In genomic region chr11:118554542-118554941, GRCm38 (mm10) we compare ENCODE assay signal across 32 mouse cellular contexts.
A peak's percentile ranks its signal among the peaks of the same experiment; 100 is the strongest.
DNase-seq lines count a peak whose midpoint lies in the region; ATAC-seq and TF ChIP-seq lines count a peak whose summit lies in the region.
"Had no signal": no experiment of that assay in that cellular context is flagged by ENCODE, and none has a peak within 500 bp of the region (broad histone marks: within the 10 kb centered on the region; RNA-seq: fewer than 3 reads in every experiment).

No protein-coding gene starts in this region.

- no peaks in the 10 kb centered on the region for H3K9me3 ChIP-seq in forebrain, embryonic 11.5 days (ENCODE audit: control insufficient read depth, low read length)
- H3K9me3 ChIP-seq in forebrain, postnatal 0 days (ENCODE audit: low read length) = no peaks in the 10 kb centered on the region
- no peaks in the 10 kb centered on the region for H3K9me3 ChIP-seq in midbrain, embryonic 11.5 days (ENCODE audit: control insufficient read depth, low read length)
- H3K9me3 ChIP-seq in midbrain, embryonic 15.5 days = no peaks in the 10 kb centered on the region
- H3K9me3 ChIP-seq in neural tube, embryonic 15.5 days (replicated peaks) = no peaks in the 10 kb centered on the region
- no peaks in the 10 kb centered on the region for H3K9me3 ChIP-seq in heart, embryonic 12.5 days (replicated peaks)
- H3K9me3 ChIP-seq: embryonic facial prominence, embryonic 10.5 days; embryonic facial prominence, embryonic 15.5 days; forebrain, embryonic 15.5 days; kidney, embryonic 15.5 days; limb, embryonic 12.5 days; liver, embryonic 15.5 days had no signal

- no peak for ATAC-seq in forebrain, embryonic 11.5 days (replicated peaks; ENCODE audit: low FRiP score)
- no peak for ATAC-seq in forebrain, postnatal 0 days
- ATAC-seq in midbrain, embryonic 11.5 days (ENCODE audit: low FRiP score) = no peak
- no peak for ATAC-seq in midbrain, embryonic 15.5 days (replicated peaks)
- no peak for ATAC-seq in neural tube, embryonic 15.5 days (ENCODE audit: low FRiP score)
- no peak for ATAC-seq in heart, embryonic 12.5 days (ENCODE audit: insufficient number of reproducible peaks, low FRiP score)
- ATAC-seq: forebrain, embryonic 15.5 days; Patski had no signal

- no peak overlapping the region for H3K27ac ChIP-seq in forebrain, embryonic 11.5 days (ENCODE audit: low read depth, low read length)
- H3K27ac ChIP-seq in forebrain, postnatal 0 days (ENCODE audit: low read depth, low read length) = no peak overlapping the region
- H3K27ac ChIP-seq in midbrain, embryonic 11.5 days (ENCODE audit: low read depth, low read length) = no peak overlapping the region; the same call in 1 of the 2 replicates
- H3K27ac ChIP-seq in midbrain, embryonic 15.5 days = no peak overlapping the region
- H3K27ac ChIP-seq in neural tube, embryonic 15.5 days (replicated peaks) = peak overlapping the region; percentile 23; the same call in 1 of the 2 replicates
- H3K27ac ChIP-seq in heart, embryonic 12.5 days (ENCODE audit: poor library complexity, severe bottlenecking) = no peak overlapping the region
- H3K27ac ChIP-seq: embryonic facial prominence, embryonic 10.5 days; embryonic facial prominence, embryonic 15.5 days; forebrain, embryonic 15.5 days; gastrocnemius, adult 2 months; kidney, embryonic 15.5 days; left cerebral cortex, adult 2 months; limb, embryonic 12.5 days; liver, embryonic 15.5 days; stomach, postnatal 0 days had no signal

- no peak overlapping the region for H3K4me3 ChIP-seq in forebrain, embryonic 11.5 days (ENCODE audit: low read depth, low read length)
- no peak overlapping the region for H3K4me3 ChIP-seq in forebrain, postnatal 0 days (ENCODE audit: low read depth, low read length)
- no peak overlapping the region for H3K4me3 ChIP-seq in midbrain, embryonic 11.5 days (ENCODE audit: low read depth, low read length)
- no peak overlapping the region for H3K4me3 ChIP-seq in midbrain, embryonic 15.5 days
- H3K4me3 ChIP-seq in neural tube, embryonic 15.5 days (replicated peaks) = no peak overlapping the region
- H3K4me3 ChIP-seq in heart, embryonic 12.5 days = no peak overlapping the region
- H3K4me3 ChIP-seq: embryonic facial prominence, embryonic 10.5 days; embryonic facial prominence, embryonic 15.5 days; forebrain, embryonic 15.5 days; gastrocnemius, adult 2 months; kidney, embryonic 15.5 days; left cerebral cortex, adult 2 months; limb, embryonic 12.5 days; liver, embryonic 15.5 days; myocyte had no signal

- TF ChIP-seq CTCF in forebrain, postnatal 0 days (IDR thresholded peaks at IDR 0.05; ENCODE audit: low read depth) = no peak
- no peak for TF ChIP-seq CTCF in brain, embryonic 14.5 days (IDR thresholded peaks at IDR 0.05; ENCODE audit: borderline replicate concordance, extremely low read depth, insufficient read depth, insufficient read length)

- H3K4me1 ChIP-seq in forebrain, embryonic 11.5 days (replicated peaks; ENCODE audit: control insufficient read depth, insufficient read depth, low read length) = peaks cover 19% of the 10 kb centered on the region; the same call in 1 of the 2 replicates
- peaks cover 15% of the 10 kb centered on the region for H3K4me1 ChIP-seq in forebrain, postnatal 0 days (ENCODE audit: insufficient read depth)
- peaks cover 31% of the 10 kb centered on the region for H3K4me1 ChIP-seq in midbrain, embryonic 11.5 days (ENCODE audit: control insufficient read depth, insufficient read depth, low read length)
- H3K4me1 ChIP-seq in midbrain, embryonic 15.5 days = peaks cover 35% of the 10 kb centered on the region
- H3K4me1 ChIP-seq in neural tube, embryonic 15.5 days = peaks cover 63% of the 10 kb centered on the region
- H3K4me1 ChIP-seq in heart, embryonic 12.5 days (replicated peaks) = no peaks in the 10 kb centered on the region
- H3K4me1 ChIP-seq: liver, embryonic 15.5 days had no signal

- no peak overlapping the region for H3K9ac ChIP-seq in forebrain, embryonic 11.5 days (ENCODE audit: low read length)
- H3K9ac ChIP-seq in forebrain, postnatal 0 days = no peak overlapping the region
- H3K9ac ChIP-seq in midbrain, embryonic 11.5 days (ENCODE audit: low read length) = no peak overlapping the region
- no peak overlapping the region for H3K9ac ChIP-seq in midbrain, embryonic 15.5 days
- no peak overlapping the region for H3K9ac ChIP-seq in neural tube, embryonic 15.5 days (replicated peaks)
- no peak overlapping the region for H3K9ac ChIP-seq in heart, embryonic 12.5 days
- H3K9ac ChIP-seq: embryonic facial prominence, embryonic 15.5 days; forebrain, embryonic 15.5 days; kidney, embryonic 15.5 days; limb, embryonic 12.5 days; liver, embryonic 15.5 days; lung, embryonic 14.5 days had no signal

- DNase-seq in forebrain, embryonic 11.5 days (ENCODE audit: low spot score) = peak; percentile 48
- no peak for DNase-seq in forebrain, postnatal 0 days
- peak; percentile 84 for DNase-seq in midbrain, embryonic 11.5 days (ENCODE audit: low spot score, missing footprints)
- peak; percentile 32 for DNase-seq in brain, embryonic 14.5 days (ENCODE audit: low read depth)
- DNase-seq: adrenal gland, postnatal 25 days; cerebellum, adult 2 months; cerebellum, postnatal 14 days; gastrocnemius, adult 2 months; gastrocnemius, postnatal 36 days; heart, adult 18-20 months; heart, postnatal 4 days; kidney, adult 11 months; kidney, postnatal 25 days; lung, embryonic 14.5 days; lung, postnatal 14 days; right cerebral cortex, postnatal 4 days; thymus, adult 18-20 months; thymus, postnatal 25 days had no signal

- H3K27me3 ChIP-seq in forebrain, embryonic 11.5 days (ENCODE audit: control insufficient read depth, insufficient read depth, low read length) = no peaks in the 10 kb centered on the region
- H3K27me3 ChIP-seq in forebrain, postnatal 0 days (ENCODE audit: insufficient read depth, low read length) = no peaks in the 10 kb centered on the region
- no peaks in the 10 kb centered on the region for H3K27me3 ChIP-seq in midbrain, embryonic 11.5 days (ENCODE audit: control insufficient read depth, insufficient read depth, low read length)
- H3K27me3 ChIP-seq in midbrain, embryonic 15.5 days (replicated peaks) = no peaks in the 10 kb centered on the region
- H3K27me3 ChIP-seq in neural tube, embryonic 15.5 days (replicated peaks) = no peaks in the 10 kb centered on the region
- peaks cover 59% of the 10 kb centered on the region for H3K27me3 ChIP-seq in heart, embryonic 12.5 days (replicated peaks)
- H3K27me3 ChIP-seq: forebrain, embryonic 15.5 days had no signal

- no peaks in the 10 kb centered on the region for H3K36me3 ChIP-seq in forebrain, embryonic 11.5 days (ENCODE audit: control insufficient read depth, insufficient read depth, low read length)
- H3K36me3 ChIP-seq in forebrain, postnatal 0 days (ENCODE audit: insufficient read depth) = no peaks in the 10 kb centered on the region
- H3K36me3 ChIP-seq in midbrain, embryonic 11.5 days (ENCODE audit: control insufficient read depth, insufficient read depth, low read length) = no peaks in the 10 kb centered on the region
- no peaks in the 10 kb centered on the region for H3K36me3 ChIP-seq in midbrain, embryonic 15.5 days (replicated peaks)
- H3K36me3 ChIP-seq in neural tube, embryonic 15.5 days = no peaks in the 10 kb centered on the region
- H3K36me3 ChIP-seq in heart, embryonic 12.5 days = no peaks in the 10 kb centered on the region
- H3K36me3 ChIP-seq: embryonic facial prominence, embryonic 10.5 days; embryonic facial prominence, embryonic 15.5 days; forebrain, embryonic 15.5 days; kidney, embryonic 15.5 days; limb, embryonic 12.5 days; liver, embryonic 15.5 days had no signal

- H3K4me2 ChIP-seq in forebrain, embryonic 11.5 days (ENCODE audit: low read depth, low read length, severe bottlenecking) = no peak overlapping the region
- no peak overlapping the region for H3K4me2 ChIP-seq in forebrain, postnatal 0 days (ENCODE audit: low read depth)
- H3K4me2 ChIP-seq in midbrain, embryonic 11.5 days = no peak overlapping the region
- no peak overlapping the region for H3K4me2 ChIP-seq in midbrain, embryonic 15.5 days
- H3K4me2 ChIP-seq in neural tube, embryonic 15.5 days = no peak overlapping the region
- H3K4me2 ChIP-seq in heart, embryonic 12.5 days = no peak overlapping the region
- H3K4me2 ChIP-seq: embryonic facial prominence, embryonic 15.5 days; forebrain, embryonic 15.5 days; heart, embryonic 11.5 days; kidney, embryonic 15.5 days; limb, embryonic 12.5 days; liver, embryonic 15.5 days; lung, embryonic 14.5 days had no signal

- 0% methylated on average over 4 of the region's 4 CpGs for WGBS in forebrain, embryonic 11.5 days
- WGBS in forebrain, postnatal 0 days = 9% methylated on average over 4 of the region's 4 CpGs
- WGBS in midbrain, embryonic 11.5 days = 5% methylated on average over 4 of the region's 4 CpGs
- WGBS in midbrain, embryonic 15.5 days = 3% methylated on average over 4 of the region's 4 CpGs
- WGBS in neural tube, embryonic 15.5 days = 21% methylated on average over 4 of the region's 4 CpGs
- WGBS in heart, embryonic 12.5 days = 16% methylated on average over 4 of the region's 4 CpGs

- no peak for TF ChIP-seq POLR2A in brain, embryonic 14.5 days (IDR thresholded peaks at IDR 0.05; ENCODE audit: borderline replicate concordance, extremely low read depth, insufficient read depth, insufficient read length, poor library complexity, severe bottlenecking)
